Mouse (Mus musculus) gastrocnemius, postnatal 4 days (tissue): Measurements from ENCODE around the gene Ppp1r2. TPM values are rescaled to one million over a fixed set of nuclear protein-coding genes. Genes with fewer than 3 reads are reported as not detected.
A peak's percentile ranks its signal among the peaks of the same experiment; 100 is the strongest.
"Not testable (repeated sequence)": the region's sequence is repeated elsewhere in the genome, so short reads cannot be mapped to it uniquely, and the experiment has no call there.

Experiments
- DNase-seq, 2 experiments: peaks; one replicate each; pipeline ENCODE4 v3.0.0; 2021 to 2022; ENCODE audit warnings: low spot score in 2 of 2, mixed read lengths in 2 of 2
- long read RNA-seq, 2 experiments: library from polyadenylated mRNA; stranded (forward); transcript quantifications; one replicate each; pipeline ENCODE4 v2.0.0; 2021
- total RNA-seq, 2 experiments: library from RNA; stranded (reverse); gene quantifications; 2 replicates each; pipeline ENCODE4 v1.2.3; 2021

Gene Ppp1r2
- 10 to 100 TPM; 84.9 to 87.3 TPM for total RNA-seq
- long read RNA-seq, experiment 1, full-length matches to known transcripts, result 151 of 166 reads
- long read RNA-seq, experiment 1, partial matches to known transcripts, result 1 of 166 reads
- long read RNA-seq, experiment 1, other reads (novel, unspliced or antisense), result 14 of 166 reads
- long read RNA-seq, experiment 2, full-length matches to known transcripts, result 165 of 180 reads
- long read RNA-seq, experiment 2, partial matches to known transcripts, result 1 of 180 reads
- long read RNA-seq, experiment 2, other reads (novel, unspliced or antisense), result 14 of 180 reads

GRCm38 (mm10) chr16:31274674-31275460 is at the start of gene Ppp1r2:
TSS of gene Ppp1r2 (minus strand) at chr16:31275277.
- DNase-seq, result peak; percentile 91 to 94

- no peak for DNase-seq
These were observed 46.4 kb upstream of the Ppp1r2 start for GRCm38 (mm10) chr16:31321501-31321900.

- DNase-seq, result no peak
These were observed 45.9 kb upstream of the Ppp1r2 start for GRCm38 (mm10) chr16:31320954-31321353.

- DNase-seq, result not testable (repeated sequence)
These were observed 44.6 kb upstream of the Ppp1r2 start for GRCm38 (mm10) chr16:31319723-31320122.

DNA sequence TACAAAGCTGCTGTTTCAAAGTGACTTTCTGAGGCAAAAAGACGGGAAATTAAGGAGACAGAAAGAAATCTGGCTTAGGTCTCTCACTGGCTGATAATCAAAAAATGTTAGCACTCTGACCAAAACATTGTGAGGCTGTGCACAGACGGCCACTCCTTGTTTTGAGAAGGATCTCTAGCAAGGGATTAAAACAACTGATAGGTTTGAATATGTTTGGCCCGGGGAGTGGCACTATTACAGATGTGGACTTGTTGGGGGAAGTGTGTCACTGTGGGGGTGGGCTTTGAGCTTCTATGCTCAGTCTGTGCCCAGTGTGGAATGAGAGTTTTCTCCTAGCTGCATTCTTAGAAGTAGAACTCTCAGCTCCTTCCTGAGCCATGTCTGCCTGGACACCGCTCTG is 44.2 kb upstream of the Ppp1r2 start:
- DNase-seq, result no peak

GRCm38 (mm10) chr16:31318418-31318817 is 43.3 kb upstream of the Ppp1r2 start:
- DNase-seq, result no peak

GRCm38 (mm10) chr16:31316246-31317143 is 41.4 kb upstream of the Ppp1r2 start:
- DNase-seq, result peak in 1 of 2 experiments; percentile 35

DNA sequence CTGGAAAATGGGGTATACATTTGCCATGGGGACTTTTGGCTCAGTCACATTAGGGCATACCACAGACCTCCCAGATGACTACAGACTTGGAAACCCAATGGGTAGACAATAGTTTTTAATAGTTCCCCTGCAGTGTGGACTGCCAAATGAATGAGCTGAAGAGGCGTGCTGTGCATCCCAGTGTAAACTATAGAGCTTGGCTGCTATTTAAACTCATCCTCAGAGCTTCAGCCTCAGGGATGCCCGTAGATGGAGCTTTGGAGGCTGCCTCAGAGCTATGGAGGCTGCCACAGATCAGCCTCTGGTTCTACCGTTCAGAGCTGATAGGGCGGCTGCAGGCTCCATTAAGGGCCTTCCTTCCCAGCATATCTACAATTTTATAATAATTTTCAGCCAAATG is 40.2 kb upstream of the Ppp1r2 start:
- DNase-seq, result no peak

GRCm38 (mm10) chr16:31314497-31315233 is 39.6 kb upstream of the Ppp1r2 start, which contains the start of gene Apod:
TSS of gene Apod (minus strand) at chr16:31314808.
- peak in 1 of 2 experiments; percentile 26 for DNase-seq

GRCm38 (mm10) chr16:31313611-31314010 is 38.5 kb upstream of the Ppp1r2 start:
- DNase-seq, result no peak

GRCm38 (mm10) chr16:31312296-31312695 is 37.2 kb upstream of the Ppp1r2 start:
- no peak for DNase-seq

- no peak for DNase-seq
These were observed 30.3 kb upstream of the Ppp1r2 start for GRCm38 (mm10) chr16:31305199-31305919.

DNA sequence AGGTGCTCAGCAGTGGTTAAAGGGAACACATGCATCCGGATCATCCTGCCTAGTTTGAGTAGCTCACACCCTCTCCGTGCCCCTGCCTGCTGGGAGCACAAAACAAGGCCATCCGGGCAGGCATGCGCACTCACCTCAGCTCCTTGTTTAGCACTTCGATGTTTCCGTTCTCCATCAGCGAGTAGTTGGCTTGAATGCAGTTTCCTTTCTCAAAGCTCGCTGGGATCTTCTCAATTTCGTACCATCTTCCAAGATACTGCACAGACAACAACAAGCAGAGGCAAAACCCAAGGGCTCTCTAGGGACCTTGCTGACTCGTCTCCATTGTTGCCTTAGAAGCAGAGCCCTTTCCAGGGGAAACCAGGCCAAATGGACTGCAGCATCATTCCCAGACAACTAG is 28.2 kb upstream of the Ppp1r2 start:
- peak in 1 of 2 experiments; percentile 64 for DNase-seq

DNA sequence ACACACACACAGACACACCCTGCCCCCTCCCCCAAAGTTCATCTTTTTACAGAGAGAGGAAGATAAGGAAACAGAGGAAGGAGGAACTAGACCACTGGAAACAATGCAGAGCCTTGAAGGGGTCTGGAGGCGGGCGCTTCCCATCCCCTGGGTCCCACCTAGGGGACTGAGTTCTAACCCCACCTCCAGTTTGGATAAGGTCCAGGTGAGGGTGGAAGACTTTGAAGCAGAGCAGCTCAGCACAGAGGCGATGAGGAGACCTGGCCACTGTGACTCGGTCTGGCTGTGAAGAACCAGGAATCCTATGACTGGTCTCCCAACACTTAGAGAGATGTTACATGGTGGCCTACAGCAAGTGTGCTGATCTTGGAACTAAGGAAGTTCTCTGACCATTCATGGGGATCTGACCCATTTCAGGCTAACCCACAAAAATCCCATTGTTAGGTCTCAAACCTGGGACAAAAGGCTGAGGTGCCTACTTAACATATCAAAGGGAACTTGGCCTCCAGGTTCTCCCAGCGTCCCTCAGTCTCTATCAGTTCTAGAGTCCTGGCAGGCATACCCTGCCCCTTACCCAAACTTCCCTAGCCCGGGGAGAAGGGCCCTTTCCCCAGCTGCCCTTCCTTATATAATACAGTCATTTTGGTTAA is 25.9 kb upstream of the Ppp1r2 start:
- no peak for DNase-seq

DNA sequence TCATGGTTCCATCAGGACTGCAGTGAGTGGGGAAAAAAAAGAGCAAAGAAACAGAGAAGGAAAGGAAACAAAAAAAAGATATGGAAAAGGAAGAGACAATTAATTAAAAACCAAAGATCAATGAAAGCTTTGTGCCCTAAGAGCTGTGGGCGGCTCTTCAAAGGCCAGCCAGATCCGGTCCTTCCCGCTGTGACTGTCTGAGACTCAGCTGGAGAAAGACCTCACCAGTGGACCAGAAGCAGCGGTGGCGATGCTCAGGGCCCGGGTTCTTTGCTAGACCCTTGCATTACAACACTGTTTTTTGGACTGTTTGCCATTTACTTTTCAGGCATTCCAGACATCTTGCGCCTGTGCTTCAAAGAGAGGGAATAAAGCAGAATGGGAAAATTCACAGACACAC is 25.4 kb upstream of the Ppp1r2 start:
- no peak for DNase-seq

GRCm38 (mm10) chr16:31299960-31300353 is 24.9 kb upstream of the Ppp1r2 start:
- no peak for DNase-seq

DNA sequence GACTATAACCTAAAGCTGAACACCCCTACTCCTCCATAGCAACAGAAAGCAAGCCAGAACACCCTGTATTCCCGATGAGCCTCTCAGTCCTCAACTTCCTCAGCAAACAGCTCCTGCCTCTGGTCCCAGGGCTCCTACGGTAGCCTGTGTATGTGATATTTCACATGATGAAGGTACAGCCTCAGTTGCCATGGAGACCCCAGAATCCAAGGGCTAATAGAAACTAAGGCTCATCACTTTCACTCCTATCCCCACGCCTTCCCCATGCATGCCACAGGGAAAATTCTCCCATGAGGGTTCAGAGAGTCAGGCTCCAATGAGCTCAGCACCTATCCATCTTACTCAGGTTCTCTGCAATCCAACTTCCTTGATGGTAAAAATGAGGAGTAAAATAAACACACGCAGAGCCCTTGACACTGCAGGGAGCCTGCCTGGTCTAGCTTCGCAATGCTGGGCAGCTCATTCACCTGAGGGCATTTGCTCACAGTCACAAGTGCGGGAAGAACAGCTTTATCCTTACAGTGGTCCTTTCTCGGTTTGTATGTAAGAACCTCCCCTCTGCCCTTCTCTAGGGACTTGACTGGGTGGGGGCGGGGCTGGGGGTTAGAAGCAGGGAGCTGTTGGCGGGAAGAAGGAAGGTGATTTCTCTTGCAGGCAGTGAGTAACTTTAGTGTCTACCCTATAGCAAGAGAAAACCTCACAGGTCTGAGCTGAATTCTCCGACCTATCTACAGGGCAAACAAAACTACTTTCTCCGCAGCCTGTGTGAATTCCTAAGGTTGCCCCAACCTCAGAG is 24.3 kb upstream of the Ppp1r2 start:
- no peak for DNase-seq

DNA sequence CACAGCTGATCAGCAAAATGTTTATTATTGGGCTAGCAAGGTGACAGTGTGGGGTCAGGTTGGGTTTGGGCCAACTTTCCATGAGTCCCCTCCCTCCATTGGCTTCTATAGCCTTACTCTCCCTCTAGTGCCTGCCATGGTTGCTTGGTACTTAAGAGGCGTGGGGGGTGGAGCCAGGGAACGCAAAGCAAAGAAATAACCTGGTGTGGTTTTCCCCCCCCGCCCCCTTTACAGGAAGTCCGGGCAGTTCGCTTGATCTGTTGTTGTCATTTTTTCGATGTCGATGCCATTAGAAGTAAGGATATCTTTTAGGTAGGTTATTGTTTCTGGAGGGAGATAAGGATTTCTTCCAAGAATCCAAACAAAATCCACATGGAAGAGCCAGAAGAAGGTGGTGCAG is 22.0 kb upstream of the Ppp1r2 start:
- DNase-seq, result no peak

DNA sequence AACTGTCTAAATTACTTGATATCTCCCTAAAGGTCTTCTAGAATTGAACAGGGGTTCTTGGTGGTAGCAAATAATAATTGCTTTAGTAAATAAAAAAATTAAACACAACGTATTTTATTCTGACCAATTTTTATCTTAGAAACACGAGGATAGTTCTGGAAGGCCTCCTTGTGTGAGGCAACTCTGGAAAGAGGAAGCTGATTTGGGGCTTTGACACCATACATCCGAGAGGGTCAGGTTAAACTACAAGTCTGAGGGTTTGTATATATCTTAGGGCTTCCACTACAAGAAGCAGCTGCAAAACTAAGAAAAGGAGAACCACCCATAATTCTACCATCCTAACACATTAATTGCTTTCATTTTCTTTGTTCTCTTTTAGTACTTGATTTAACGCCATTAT is 18.7 kb upstream of the Ppp1r2 start:
- DNase-seq, result no peak
